Mouse (Mus musculus) forebrain, embryonic 13.5 days (tissue): Measurements from ENCODE around the gene Olfr307. TPM values are rescaled to one million over a fixed set of nuclear protein-coding genes. Genes with fewer than 3 reads are reported as not detected.

ENCODE experiments used
- microRNA-seq: library from miRNA; unstranded; fragments of <30 nt; microRNA quantifications from one replicate; pipeline ENCODE4, GENCODE M21; 2016
- polyA plus RNA-seq: library from polyadenylated mRNA; unstranded; fragments of >200 nt; fragmentation: Nextera tagmentation; extraction: Ambion mirVana; gene quantifications from 2 replicates; pipeline ENCODE4 v1.2.1, GENCODE M21; 2015

The Olfr307 gene
- polyA plus RNA-seq, 1 experiment from 2014 or later = not detected

Small RNAs within 50 kb of the gene (microRNA-seq; reads per million reads assigned to microRNA genes)
- not detected for gene Gm23192

Other genes with a start within 250 kb of the Olfr307 start
- not detected in 2 replicates for gene Vmn2r75, start 165.8 kb downstream of the Olfr307 start, polyA plus RNA-seq
- gene Vmn2r76, start 91.3 kb downstream of the Olfr307 start, polyA plus RNA-seq = not detected in 2 replicates
- gene Olfr310, start 60.4 kb downstream of the Olfr307 start, polyA plus RNA-seq = not detected in 2 replicates
- not detected in 2 replicates for gene Olfr309, start 23.9 kb downstream of the Olfr307 start, polyA plus RNA-seq
- gene Olfr308, start 12.0 kb downstream of the Olfr307 start, polyA plus RNA-seq = not detected in 2 replicates
- not detected in 2 replicates for gene Olfr305, start 29.3 kb upstream of the Olfr307 start, polyA plus RNA-seq
- not detected in 2 replicates for gene Olfr304, start 49.1 kb upstream of the Olfr307 start, polyA plus RNA-seq
- not detected in 2 replicates for gene Olfr303, start 60.2 kb upstream of the Olfr307 start, polyA plus RNA-seq
- gene Olfr301, start 66.3 kb upstream of the Olfr307 start, polyA plus RNA-seq = not detected in 2 replicates
- gene Olfr299, start 122.3 kb upstream of the Olfr307 start, polyA plus RNA-seq = not detected in 2 replicates
- gene Olfr298, start 154.9 kb upstream of the Olfr307 start, polyA plus RNA-seq = not detected in 2 replicates
- gene Olfr297, start 182.4 kb upstream of the Olfr307 start, polyA plus RNA-seq = not detected in 2 replicates
- not detected in 2 replicates for gene Olfr295, start 246.3 kb upstream of the Olfr307 start, polyA plus RNA-seq